Mouse (Mus musculus) spleen, embryonic (tissue): ENCODE results near the gene Eif2b5.

Experiments
- CTCF ChIA-PET: fragments of 350-600 bp; sonication (Branson Sonifier 250); formaldehyde crosslinking; loops from one replicate; lab custom pipeline; 2022; lab: Charles Lee

The Eif2b5 gene

DNA sequence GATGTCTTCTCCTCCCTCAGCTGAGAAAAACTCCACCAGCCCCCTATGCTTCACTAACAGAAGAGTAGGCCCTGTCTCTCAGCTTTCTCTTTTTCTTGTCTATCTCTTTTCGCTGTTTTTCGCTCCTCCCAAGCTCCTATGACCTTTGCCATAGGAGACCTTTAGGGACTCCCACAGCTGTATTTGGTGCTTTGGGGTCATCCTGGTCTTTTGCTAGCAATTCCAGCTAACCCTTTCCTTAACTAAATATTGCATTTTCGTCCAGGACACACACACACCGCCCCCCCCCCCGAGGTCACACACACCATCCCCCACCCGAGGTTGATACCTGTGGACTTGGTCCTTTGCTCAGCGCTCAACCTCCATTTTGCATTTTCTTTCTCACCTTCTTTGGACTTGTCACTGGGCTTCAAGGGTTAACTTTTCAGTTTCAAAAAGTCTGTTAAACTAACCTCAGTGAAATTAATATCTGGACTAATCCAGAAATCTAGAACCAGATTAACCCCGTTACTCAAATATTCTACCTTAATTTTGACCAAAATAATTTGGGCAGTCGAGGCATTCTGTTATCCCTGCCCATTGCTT is 37.6 kb downstream of the Eif2b5 start:
- CTCF ChIA-PET = no interaction called here

- CTCF ChIA-PET = no interaction called here
Observed at GRCm38 (mm10) chr16:20537071-20537471, 38.5 kb downstream of the Eif2b5 start.

DNA sequence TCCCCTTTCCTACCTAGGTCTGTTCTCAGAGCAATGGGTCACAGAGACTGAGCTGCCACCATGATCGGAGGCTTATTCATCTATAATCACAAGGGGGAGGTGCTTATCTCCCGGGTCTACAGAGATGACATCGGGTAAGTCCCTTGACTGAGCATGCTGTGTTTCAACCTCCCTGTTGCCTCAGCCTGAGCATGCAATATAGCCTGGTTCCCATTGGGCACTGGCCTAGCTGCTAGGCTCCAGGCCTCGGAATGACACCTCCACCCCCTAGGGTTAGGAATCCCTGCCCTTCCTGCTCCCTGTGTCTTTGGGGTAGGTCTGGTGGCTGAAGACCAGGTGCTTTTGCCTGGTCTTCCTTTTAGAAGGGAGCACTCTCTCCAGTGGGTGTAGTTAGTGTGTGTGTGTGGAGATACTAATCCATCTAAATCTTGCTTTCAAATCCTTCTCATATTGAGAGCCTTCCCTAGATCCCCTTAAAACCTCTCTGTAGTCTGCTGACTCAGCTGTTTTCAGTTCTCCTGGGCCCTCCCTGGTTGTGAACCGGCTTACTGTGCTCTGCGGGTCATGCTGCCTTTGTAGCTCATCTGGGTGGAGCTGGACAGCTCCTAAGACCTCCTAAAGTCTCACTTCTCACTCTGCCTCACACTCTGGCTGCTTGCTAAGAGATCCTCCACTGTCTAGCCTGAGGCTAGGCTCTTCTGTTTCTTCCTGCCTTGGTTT is 39.1 kb downstream of the Eif2b5 start:
- CTCF ChIA-PET = no interaction called here

DNA sequence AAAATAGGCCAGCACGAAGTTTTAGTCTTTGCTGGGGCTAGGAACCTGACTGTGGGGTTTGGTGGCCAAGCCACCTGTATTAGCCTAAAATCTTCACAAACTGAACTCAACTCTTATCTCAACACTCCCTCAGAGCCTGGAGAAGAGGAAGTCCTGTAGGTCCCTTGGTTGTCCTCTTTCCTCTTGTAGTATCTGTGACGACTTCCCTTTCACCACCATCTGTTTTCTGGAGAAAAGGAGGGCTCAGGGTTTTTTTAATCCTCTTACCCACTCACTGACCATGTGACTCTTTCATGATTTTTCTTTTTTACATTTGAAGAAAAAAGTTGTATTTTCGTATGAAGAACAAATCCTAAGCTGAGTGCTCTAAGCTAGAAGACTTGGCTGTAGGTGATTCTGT is 41.0 kb downstream of the Eif2b5 start:
- CTCF ChIA-PET = no interaction called here

- CTCF ChIA-PET = interaction anchor here (0.6 kb wide), 1 partner anchor 1899 kb away, joined by 3 read pairs; the partner anchor contains the start of gene Etv5
Observed at GRCm38 (mm10) chr16:20540438-20540837, 41.8 kb downstream of the Eif2b5 start.

DNA sequence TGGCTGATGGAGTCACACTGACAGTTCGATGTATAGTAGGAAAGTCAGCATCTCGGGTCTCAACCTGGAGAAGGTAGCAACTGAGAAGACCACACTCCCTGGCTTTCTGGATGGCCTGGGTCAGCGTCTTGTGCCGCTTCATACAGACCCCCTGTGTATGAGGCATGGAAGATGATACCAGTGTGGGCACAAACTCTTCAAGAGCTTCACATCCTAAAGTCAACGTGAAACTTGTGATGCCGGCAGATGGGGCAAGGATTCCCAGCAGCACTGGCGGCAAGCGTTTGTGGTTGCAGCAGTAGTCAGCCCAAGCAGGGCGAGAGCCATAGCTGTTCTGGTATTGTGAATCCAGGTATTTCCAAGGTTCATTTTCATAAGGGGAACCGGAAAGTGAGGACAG is 47.1 kb downstream of the Eif2b5 start:
- CTCF ChIA-PET = no interaction called here

DNA sequence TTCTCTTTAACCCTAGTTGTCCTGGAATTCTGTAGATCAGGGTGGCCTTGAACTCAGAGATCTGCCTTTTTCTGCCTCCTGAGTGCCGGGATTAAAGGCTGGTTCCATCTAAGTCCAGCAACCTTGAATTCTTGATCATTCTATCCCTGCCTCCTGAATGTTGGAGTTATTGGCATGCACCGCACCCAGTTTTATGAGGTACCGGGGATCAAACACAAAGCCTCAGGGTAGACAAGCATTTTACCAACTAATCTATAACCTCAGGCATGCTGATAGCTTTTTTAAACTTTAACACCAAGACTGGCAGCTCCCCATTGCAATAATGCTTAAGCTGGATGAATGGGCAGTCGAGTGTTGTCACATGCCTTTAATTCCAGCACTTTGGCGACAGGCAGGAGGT is 48.8 kb downstream of the Eif2b5 start:
- CTCF ChIA-PET = interaction anchor here (0.6 to 1.6 kb wide), 2 partner anchors 13 to 1864 kb away, joined by 3 to 9 read pairs; partner anchors contain the start of gene Ap2m1

DNA sequence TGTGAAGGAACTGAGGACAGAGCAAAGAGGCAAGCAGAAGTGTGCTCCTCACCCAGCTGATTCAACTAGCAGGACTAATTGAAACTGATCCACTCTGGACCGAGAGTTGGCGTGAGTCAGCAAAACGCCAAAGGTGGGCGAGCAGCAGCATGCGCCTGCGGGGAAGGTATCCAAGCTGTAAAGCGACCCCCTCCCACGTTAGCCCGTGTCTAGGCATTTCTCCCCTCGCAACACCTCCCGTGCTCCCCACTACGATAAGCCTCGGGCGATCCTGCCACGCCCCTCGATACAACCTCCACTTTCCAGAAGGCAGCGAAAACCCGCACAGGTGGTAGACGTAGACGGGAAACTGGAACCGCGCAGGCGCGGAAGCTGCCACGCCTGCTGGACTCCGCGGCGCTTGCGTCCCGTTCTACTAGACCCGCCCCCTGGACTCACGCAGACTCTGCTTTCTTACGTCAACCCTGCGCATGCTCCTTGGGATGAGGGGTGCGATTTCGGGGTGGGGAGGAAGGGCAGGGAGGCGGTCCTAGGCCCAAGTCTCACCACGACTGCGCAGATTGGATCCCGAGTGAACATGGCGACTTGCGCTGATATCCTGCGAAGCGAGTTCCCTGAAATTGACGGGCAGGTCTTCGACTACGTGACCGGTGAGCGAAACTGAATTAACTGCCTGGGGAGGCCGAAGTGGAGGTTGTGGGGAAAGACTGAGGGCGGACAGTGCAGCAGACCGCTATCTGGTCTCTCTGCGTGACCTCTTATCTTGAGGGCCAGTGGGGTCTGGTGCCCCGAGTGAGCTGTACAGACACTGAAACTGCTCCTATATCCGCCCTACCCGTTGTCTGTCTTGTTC is 49.7 kb downstream of the Eif2b5 start, which contains the start of gene Abcf3:
TSS of gene Abcf3 (plus strand) at position 482 of the 853 bp plus-strand sequence.
- CTCF ChIA-PET = interaction anchor here (0.6 to 1.6 kb wide), 2 partner anchors 14 to 1865 kb away, joined by 3 to 9 read pairs; partner anchors contain the start of gene Ap2m1

GRCm38 (mm10) chr16:20549161-20549560 is 50.5 kb downstream of the Eif2b5 start:
- CTCF ChIA-PET = no interaction called here

DNA sequence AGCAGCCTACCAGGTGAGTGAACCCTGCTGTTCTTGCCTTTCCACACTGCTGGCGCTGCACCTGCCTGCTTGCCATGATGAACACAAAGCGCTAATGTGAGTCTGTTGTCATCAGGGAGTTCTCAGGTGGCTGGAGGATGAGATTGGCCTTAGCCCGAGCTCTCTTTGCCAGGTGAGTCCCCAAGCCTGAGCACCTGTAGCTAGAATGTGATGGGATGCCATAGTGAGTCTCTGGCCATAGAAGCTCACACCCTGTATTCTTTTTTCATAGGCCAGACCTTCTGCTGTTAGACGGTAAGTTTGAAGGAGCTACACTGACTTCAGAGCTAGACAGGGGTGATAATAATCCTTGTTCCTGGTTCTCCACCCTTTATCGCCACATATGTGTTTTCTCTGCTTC is 53.1 kb downstream of the Eif2b5 start:
- CTCF ChIA-PET = no interaction called here

GRCm38 (mm10) chr16:20552594-20552993 is 54.0 kb downstream of the Eif2b5 start:
- CTCF ChIA-PET = no interaction called here

DNA sequence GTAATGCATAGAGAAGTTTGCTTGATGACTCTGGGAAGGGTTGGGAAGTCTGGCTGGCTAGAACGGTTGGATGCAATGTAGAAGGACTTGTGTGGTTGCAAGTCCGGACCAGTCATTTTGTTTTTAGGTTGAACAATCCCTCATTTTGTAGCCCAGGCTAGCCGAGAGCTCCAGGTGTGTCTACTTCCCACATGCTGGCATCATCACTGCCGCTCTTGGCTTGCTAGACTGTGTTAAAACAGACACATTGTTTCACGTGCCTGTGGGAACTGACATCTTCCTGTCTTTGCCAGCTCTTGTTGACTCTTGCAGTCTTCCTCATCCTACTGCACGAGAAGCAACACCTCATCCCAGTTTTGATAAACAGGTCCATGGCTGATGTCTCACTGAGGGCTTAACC is 56.4 kb downstream of the Eif2b5 start:
- CTCF ChIA-PET = no interaction called here

DNA sequence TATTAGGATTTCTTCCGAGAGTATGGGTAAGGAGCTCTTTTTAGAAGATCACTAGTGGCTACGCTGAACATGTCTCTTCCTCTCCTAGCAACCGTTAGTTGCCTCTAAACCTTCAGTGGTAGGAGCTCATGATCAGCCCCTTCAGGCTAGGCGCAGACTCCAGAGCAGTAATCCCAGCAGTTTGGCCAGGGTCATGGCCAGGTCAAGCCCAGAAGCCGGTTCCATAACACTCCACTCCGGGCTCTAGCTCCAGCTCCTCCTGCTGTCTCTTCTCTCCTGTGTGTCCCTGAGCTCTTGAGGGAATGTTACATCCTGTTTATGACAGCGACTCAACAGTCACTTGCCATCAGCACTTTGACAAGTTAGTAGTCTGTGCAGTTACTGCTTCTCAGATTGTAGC is 58.8 kb downstream of the Eif2b5 start:
- CTCF ChIA-PET = no interaction called here
